Mouse (Mus musculus): ENCODE data around the gene Col3a1.

Col3a1 gene

GRCm38 (mm10) chr1:45381866-45382265 is 70.5 kb downstream of the Col3a1 start:
- ATAC-seq (ENCODE audit: low TSS enrichment), result no peak
